Mouse (Mus musculus): ENCODE measurements around the gene Hist1h1b. TPM values are rescaled to one million over a fixed set of nuclear protein-coding genes. Genes with fewer than 3 reads are reported as not detected.
A peak's percentile ranks its signal among the peaks of the same experiment; 100 is the strongest.

Hist1h1b gene
- polyA plus RNA-seq, 1 experiment, result 4.3 TPM

- peak; percentile 63 for DNase-seq (ENCODE audit: low read depth)
- TF ChIP-seq CTCF (IDR thresholded peaks at IDR 0.05; ENCODE audit: borderline replicate concordance, extremely low read depth, insufficient read depth, insufficient read length) (no peak), POLR2A (IDR thresholded peaks at IDR 0.05; ENCODE audit: borderline replicate concordance, extremely low read depth, insufficient read depth, insufficient read length, poor library complexity, severe bottlenecking) (no peak)
Measured at GRCm38 (mm10) chr13:21787760-21788593, 7.6 kb upstream of the Hist1h1b start.

DNA sequence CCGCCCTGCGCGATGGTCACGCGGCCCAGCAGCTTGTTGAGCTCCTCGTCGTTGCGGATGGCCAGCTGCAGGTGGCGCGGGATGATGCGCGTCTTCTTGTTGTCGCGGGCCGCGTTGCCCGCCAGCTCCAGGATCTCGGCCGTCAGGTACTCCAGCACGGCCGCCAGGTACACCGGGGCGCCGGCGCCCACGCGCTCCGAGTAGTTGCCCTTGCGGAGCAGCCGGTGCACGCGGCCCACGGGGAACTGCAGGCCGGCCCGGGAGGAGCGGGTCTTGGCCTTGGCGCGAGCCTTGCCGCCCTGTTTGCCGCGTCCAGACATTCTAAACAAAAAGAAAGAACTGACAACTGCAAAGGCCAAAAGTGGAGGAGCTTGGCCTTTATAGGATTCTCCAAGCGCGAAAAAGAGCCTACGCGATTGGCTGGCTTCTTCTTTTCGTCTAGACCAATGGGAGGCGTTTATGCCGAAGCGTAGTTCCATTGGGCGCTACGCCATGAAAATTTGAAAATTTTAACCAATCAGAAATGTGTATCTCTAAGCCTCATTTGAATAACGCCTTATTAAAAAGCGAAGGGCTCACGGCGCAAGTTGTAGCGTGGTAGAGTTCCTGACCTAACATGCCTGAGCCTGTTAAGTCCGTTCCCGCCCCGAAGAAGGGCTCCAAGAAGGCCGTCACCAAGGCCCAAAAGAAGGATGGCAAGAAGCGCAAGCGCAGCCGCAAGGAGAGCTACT is 6.6 kb upstream of the Hist1h1b start, which contains the start of the genes Hist1h2an and Hist1h2bp:
Gene Hist1h2an (minus strand): TSS at position 320 of the 731 bp plus-strand sequence.
Gene Hist1h2bp (plus strand): TSS at position 563 of the 731 bp plus-strand sequence.
- DNase-seq (ENCODE audit: low read depth), result peak; percentile 99

DNA sequence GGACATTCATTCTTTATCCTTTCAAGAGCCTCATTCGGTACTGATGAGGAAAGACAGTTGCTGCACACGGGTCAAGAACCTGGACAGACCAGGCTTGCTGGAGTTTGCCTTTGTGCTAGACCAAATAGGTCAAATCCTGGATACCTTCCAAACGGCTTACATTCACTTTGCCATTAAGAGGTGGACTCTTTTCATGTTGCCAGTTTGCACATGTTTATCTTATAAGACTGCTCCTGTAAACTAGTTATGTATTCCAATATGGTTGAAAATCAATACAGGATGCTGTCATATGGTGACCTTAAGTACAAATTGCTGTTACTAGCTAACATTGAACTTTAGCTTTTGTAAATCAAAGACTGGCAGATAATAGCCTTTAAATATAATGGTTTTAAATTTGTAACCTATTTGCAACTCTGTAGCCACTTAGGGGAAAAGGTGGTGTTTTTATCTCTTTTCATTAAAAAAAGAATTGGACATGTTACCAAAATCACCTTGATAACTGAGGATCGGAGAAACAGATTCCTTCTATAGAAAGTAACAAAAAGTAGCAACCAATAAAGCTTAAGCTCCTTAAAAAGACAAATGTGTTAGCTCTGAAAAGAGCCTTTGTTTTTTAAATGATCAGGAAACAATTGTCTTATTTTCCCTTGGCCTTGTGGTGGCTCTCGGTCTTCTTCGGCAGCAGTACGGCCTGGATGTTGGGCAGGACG is 5.9 kb upstream of the Hist1h1b start:
- TF ChIP-seq CTCF (IDR thresholded peaks at IDR 0.05; ENCODE audit: borderline replicate concordance, extremely low read depth, insufficient read depth, insufficient read length) (no peak), POLR2A (IDR thresholded peaks at IDR 0.05; ENCODE audit: borderline replicate concordance, extremely low read depth, insufficient read depth, insufficient read length, poor library complexity, severe bottlenecking) (no peak)
- DNase-seq (ENCODE audit: low read depth), result peak; percentile 72

DNA sequence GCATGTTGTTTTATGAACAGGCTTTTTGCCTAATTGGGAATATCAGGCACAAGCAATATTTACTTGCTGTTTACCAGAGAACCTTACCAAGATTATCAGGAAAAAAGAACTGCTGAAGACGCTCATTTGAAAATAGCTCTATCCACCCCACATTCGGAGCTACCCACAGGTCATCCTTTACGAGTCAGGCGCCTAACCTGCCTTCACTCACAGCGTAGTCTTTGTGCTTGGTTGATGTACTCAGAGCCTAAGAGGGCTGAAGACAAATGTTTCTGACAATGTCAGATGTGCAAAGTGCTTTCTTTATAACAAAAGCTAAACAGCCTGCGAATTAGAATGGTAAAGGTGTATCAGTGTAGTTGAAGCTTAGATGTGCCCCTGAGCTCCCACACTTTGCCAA is 3.9 kb upstream of the Hist1h1b start:
- TF ChIP-seq CTCF (IDR thresholded peaks at IDR 0.05; ENCODE audit: borderline replicate concordance, extremely low read depth, insufficient read depth, insufficient read length), result no peak
- no peak for TF ChIP-seq POLR2A (IDR thresholded peaks at IDR 0.05; ENCODE audit: borderline replicate concordance, extremely low read depth, insufficient read depth, insufficient read length, poor library complexity, severe bottlenecking)
- no peak for DNase-seq (ENCODE audit: low read depth)

- DNase-seq (ENCODE audit: low read depth), result peak; percentile 76
- TF ChIP-seq CTCF (IDR thresholded peaks at IDR 0.05; ENCODE audit: borderline replicate concordance, extremely low read depth, insufficient read depth, insufficient read length) (no peak), POLR2A (IDR thresholded peaks at IDR 0.05; ENCODE audit: borderline replicate concordance, extremely low read depth, insufficient read depth, insufficient read length, poor library complexity, severe bottlenecking) (no peak)
Measured at GRCm38 (mm10) chr13:21783734-21784161, 3.3 kb upstream of the Hist1h1b start.

- peak; percentile 98 for DNase-seq (ENCODE audit: low read depth)
- TF ChIP-seq POLR2A (IDR thresholded peaks at IDR 0.05; ENCODE audit: borderline replicate concordance, extremely low read depth, insufficient read depth, insufficient read length, poor library complexity, severe bottlenecking) (peak; percentile 3; the same call in 1 of the 2 replicates), CTCF (IDR thresholded peaks at IDR 0.05; ENCODE audit: borderline replicate concordance, extremely low read depth, insufficient read depth, insufficient read length) (no peak)
Measured at GRCm38 (mm10) chr13:21783255-21783617, 2.8 kb upstream of the Hist1h1b start, which contains the start of gene Hist1h3i. TSS of gene Hist1h3i (minus strand) at chr13:21783370.

DNA sequence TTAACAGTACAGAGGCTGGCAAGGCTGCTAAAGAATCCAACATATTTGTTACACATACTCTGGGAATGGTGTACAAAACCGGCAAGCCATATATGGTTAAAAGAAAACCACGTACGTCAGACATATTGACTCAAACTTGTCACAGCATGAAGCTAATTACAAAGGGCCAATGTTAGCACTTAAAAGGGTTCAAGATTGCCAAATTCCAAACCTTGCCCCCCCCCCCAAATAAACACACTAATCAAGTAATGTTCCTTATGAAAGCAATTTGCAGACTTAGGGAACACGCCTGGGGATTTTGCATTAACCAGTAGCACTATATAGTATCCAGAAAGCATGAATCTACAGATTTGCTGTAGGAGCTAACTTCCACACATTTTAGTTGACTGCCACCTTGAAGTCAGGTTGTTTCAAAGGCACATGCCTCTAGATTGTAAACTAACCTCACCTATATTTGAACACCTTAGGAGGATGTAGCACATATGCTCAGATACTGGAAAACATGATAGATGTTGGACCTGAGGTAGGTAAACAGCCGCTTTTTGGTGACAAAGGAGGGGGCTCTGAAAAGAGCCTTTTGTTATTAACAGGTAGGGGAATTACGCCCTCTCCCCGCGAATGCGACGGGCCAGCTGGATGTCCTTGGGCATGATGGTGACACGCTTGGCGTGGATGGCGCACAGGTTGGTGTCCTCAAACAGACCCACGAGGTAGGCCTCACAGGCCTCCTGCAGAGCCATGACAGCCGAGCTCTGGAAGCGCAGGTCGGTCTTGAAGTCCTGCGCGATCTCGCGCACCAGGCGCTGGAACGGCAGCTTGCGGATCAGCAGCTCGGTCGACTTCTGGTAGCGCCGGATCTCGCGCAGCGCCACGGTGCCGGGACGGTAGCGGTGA is 2.2 kb upstream of the Hist1h1b start:
- peak; percentile 77 for DNase-seq (ENCODE audit: low read depth)

GRCm38 (mm10) chr13:21781639-21782038 is 1.2 kb upstream of the Hist1h1b start:
- no peak for DNase-seq (ENCODE audit: low read depth)
- TF ChIP-seq POLR2A (IDR thresholded peaks at IDR 0.05; ENCODE audit: borderline replicate concordance, extremely low read depth, insufficient read depth, insufficient read length, poor library complexity, severe bottlenecking) (no peak), CTCF (IDR thresholded peaks at IDR 0.05; ENCODE audit: borderline replicate concordance, extremely low read depth, insufficient read depth, insufficient read length) (no peak)

GRCm38 (mm10) chr13:21781021-21781555 is 663 bp upstream of the Hist1h1b start:
- TF ChIP-seq POLR2A (IDR thresholded peaks at IDR 0.05; ENCODE audit: borderline replicate concordance, extremely low read depth, insufficient read depth, insufficient read length, poor library complexity, severe bottlenecking) (no peak), CTCF (IDR thresholded peaks at IDR 0.05; ENCODE audit: borderline replicate concordance, extremely low read depth, insufficient read depth, insufficient read length) (no peak)
- DNase-seq (ENCODE audit: low read depth), result no peak

Measured in brain, embryonic 14.5 days (tissue).